Mouse (Mus musculus): ENCODE data around the gene Fhod1. TPM values are rescaled to one million over a fixed set of nuclear protein-coding genes. Genes with fewer than 3 reads are reported as not detected.

The Fhod1 gene
- total RNA-seq (2021) = 1 to 10 TPM; 6.1 to 7.2 TPM

DNA sequence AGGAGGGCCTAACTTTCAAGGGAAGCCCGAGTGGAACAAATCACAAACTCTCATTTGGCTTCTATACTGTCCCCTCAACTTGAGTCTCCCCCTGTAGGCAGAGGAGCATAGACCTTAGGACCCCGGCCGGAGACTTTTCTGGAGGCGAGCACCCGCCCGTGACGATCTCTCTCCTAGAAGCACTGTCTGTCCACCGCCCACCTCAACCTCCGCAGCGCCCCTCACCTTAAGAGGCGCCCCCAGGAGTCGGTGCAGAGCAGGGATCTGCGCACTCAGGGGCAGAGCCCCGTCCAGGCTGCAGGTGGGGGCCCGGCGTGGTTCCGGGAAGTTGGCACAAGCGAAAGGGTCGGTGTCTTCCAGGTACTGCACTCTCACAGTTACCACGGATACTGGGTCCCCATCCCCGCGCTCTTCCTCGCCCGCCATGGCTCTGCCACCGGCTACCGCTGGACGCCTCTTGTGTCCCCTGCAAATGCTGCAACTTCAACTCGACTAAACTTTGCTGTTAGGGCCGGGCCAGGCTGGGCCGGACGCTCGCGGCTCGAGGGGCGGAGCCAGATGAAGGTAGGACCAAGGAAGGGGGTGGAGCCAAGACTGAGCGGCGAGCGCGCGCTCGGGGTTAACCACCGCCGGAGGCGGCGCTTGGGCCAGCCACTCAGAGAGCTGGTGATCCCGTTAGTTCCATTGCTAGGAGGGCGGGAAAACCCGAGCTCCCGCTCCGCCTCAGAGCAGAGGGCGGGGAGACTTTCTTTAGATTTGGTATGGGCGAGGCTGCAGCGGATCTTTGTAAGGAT is at the start of gene Fhod1:
TSS of gene Fhod1 (minus strand) at position 526 of the 794 bp plus-strand sequence.
- intact Hi-C loops (cut with DNase I) = loop anchor here (5.0 kb wide), 1 partner anchor 50 kb away; the partner anchor contains the start of genes E2f4 and Exoc3l
- peak; percentile 89 for DNase-seq (ENCODE audit: low spot score)

DNA sequence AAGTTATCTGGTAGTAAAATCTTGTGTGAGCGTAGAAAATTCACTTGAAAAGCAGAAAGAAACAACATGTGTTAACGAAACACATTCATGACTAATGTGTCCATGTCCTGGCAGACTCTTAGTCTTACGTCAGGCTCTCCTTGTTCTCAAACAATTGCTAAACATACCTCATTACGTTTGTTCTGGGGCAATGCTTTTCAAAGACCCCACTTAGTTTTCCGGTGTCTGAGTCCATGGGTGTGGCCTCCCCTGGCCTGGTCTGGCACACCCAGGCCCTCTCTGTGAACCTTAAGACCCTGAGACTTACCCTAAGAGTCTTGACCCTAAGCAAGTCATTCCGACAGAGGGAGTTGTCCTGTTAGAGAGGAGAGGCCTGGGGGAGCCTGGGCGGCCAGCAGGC is 46.2 kb upstream of the Fhod1 start:
- intact Hi-C loops (cut with DNase I) = no loop called here

DNA sequence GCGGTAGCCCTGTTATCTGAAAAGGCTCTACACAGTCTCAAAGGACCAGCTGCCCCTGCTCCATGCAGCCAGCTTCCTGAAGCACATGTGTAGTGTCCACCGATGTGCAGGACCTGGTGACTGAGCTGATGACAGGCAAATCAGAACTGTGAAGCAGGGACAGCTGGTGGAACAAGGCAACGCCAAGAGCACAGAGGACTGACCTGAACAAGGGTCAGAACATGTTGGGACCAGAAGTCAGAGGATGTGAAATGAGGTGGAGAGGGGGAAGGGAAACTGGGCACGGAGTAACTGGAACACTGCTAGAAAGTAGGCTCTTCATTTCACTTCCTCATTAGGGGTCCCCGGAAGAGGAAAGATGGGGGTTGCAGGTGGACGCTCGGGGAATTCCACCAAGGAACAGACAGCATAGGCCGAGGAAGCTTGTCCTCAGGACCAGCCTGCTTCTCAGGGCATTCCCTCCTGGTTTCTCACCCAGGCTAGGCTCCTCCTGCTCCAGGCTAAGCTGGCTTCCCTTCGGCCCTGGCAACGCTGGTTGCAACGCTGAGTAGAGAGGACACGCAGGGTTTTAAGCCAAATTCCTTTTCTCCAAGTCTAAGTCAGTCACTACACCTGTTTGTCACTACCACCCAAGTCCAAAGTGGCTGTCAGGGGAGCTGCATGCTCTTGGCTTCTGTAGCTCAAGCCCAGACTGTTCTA is 45.5 kb upstream of the Fhod1 start:
- DNase-seq (ENCODE audit: low spot score) = no peak
- intact Hi-C loops (cut with DNase I) = no loop called here

More for the DNA sequence above, 46.2 kb upstream of the Fhod1 start:
- DNase-seq (ENCODE audit: low spot score) = no peak

DNA sequence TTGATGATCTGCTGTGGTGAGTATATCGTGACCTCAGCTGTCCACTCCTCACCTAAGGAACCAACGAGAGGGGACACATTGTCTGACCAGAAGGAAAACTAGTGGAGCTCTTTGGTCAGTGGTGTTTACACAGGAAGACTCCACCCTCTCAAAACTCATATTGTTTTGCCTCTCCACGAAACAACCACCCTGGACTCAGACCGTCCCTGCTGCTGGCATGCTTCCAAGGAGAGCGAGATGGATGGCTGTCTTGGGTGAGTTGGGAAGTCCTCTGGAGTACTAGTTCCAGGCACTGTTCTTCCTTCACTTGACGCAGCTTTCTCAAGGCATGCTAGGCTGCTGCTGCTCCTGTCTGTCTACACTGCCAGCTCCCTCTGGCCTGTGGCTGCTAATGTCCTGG is 41.3 kb upstream of the Fhod1 start:
- intact Hi-C loops (cut with DNase I) = no loop called here

DNA sequence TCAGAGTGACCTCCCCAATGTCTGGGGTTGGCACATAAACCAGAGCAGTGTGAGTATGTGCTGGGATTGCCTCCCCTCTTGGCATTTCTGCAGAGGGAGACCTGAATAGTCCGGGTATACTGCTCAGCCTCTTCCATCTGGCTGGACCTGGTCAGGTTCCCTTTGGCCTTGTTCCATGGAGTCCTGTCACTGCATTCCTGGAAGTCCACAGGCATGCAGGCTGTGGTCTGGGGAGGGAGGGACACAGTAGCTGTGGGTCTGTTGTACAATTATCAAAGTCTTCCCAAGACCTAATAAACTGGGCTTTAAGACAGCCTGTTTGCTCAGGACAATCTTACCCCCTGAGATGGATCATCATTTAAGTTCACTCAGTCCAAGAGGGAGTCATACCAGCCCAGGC is 39.4 kb upstream of the Fhod1 start:
- DNase-seq (ENCODE audit: low spot score) = no peak
- intact Hi-C loops (cut with DNase I) = no loop called here

More for the DNA sequence above, 41.3 kb upstream of the Fhod1 start:
- DNase-seq (ENCODE audit: low spot score) = no peak

DNA sequence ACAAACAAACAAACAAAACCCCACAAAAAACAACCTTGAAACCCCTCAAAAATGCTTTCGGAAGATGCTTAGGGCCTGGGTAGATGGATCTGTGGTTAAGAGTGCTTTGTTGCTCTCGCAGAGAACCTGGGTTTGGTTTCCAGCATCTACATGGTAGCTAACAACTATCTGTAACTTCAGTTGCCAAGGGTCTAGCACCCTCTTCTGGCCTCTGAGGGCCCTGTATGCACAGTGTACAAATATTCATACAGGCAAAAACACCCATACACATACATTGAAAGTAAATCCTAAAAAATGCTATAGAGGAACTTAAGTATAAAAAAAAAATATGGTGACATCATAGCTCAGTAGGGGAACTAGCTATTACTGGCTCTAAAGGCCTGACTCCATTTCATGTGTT is 36.3 kb upstream of the Fhod1 start:
- intact Hi-C loops (cut with DNase I) = no loop called here
- DNase-seq (ENCODE audit: low spot score) = no peak

DNA sequence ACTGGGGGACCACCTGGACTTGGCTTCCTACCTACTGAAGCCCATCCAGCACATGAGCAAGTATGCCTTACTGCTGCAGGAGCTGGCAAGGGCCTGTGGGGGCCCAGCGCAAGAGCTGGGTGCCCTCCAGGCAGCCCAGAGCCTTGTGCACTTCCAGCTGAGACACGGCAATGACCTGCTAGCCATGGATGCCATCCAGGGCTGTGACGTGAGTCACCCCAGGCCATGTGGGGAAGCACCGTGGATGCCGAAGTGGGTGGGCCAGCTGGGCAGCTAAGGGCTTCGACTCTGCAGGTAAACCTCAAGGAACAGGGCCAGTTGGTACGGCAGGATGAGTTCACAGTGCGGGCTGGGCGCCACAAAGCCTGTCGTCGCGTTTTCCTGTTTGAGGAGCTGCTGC is 32.6 kb upstream of the Fhod1 start:
- no peak for DNase-seq (ENCODE audit: low spot score)

DNA sequence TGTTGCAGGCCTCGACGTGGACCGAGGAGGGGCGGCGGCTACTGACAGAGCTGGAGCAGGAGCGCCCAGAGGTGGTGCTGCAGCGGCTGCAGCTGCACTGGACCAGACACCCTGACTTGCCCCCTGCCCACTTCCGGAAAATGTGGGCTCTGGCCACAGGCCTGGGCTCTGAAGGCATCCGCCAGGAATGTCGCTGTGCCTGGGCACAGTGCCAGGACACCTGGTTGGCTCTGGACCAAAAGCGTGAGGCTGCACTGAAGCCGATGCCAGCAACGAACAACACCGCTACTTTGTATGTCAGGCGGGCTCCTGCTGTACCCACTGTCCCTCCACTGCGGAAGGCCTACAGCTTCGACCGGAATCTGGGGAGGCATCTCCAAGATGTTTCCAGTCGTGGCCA is 30.9 kb upstream of the Fhod1 start:
- no peak for DNase-seq (ENCODE audit: low spot score)
- intact Hi-C loops (cut with DNase I) = no loop called here

More for the DNA sequence above, 32.6 kb upstream of the Fhod1 start:
- intact Hi-C loops (cut with DNase I) = no loop called here

DNA sequence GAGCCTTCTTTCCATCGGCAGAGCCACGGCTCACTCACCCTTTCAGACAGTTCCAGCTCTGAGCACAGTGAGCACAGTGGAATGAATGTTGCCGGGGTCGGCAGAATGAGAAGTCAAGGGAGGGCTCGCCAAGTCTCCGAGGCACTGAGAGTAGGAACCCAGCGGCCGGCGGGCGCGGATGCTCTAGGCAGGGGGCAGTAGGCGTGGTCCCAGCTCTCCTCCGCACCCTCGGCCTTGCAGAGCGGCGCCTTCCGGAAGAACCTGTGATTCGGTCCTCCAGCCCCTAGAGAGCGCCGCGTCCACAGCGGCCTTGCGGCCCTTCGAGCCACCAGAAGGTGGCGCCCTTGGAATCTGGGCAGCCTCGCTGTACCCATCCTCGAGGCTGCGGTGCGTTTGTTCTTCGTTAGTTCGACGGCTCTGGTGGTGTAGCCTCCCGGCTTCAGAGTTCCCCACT is 26.8 kb upstream of the Fhod1 start:
- DNase-seq (ENCODE audit: low spot score) = no peak
- intact Hi-C loops (cut with DNase I) = no loop called here

DNA sequence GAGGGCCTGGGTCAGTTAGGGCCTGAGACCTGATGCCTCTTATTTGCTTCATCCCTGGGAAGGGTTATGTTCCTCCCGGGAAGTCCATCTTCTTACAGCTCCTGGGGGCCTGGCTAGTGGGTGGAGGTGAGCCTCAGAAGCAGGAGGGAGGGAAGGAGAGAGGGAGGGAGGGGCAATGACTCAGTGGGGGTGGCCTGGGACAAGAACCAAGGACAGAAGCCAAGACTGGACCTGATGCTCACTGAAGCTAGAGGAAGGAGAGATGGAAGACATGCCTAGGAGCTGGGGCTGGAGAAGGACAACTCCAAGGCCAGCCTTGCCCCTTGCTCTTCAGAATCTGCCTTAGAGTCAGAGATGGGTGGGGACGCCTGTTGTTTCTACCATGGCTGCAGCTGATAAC is 25.3 kb upstream of the Fhod1 start, which contains the start of gene Plekhg4:
TSS of gene Plekhg4 (plus strand) at position 243 of the 400 bp plus-strand sequence.
- DNase-seq (ENCODE audit: low spot score) = no peak
- intact Hi-C loops (cut with DNase I) = no loop called here

DNA sequence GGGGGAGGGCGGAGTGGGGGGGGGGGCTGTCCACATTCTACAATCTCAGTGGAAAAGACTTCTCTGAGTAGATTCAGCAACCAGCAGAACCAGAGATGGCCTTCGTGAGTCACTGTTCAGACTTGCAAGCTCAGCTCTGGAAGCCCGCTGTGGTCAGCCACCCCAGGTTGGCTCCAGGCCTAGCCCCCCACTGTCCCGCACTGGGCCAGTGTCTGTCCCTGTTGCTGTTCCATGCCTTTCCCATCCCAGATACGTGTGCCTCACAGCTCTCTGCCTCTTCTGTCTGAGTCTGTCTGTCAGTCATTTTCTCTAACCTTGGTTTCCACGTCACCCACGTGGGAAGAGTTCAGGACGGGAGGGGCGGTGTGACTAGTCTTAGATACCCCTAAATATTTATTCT is 24.7 kb upstream of the Fhod1 start:
- intact Hi-C loops (cut with DNase I) = no loop called here
- no peak for DNase-seq (ENCODE audit: low spot score)

DNA sequence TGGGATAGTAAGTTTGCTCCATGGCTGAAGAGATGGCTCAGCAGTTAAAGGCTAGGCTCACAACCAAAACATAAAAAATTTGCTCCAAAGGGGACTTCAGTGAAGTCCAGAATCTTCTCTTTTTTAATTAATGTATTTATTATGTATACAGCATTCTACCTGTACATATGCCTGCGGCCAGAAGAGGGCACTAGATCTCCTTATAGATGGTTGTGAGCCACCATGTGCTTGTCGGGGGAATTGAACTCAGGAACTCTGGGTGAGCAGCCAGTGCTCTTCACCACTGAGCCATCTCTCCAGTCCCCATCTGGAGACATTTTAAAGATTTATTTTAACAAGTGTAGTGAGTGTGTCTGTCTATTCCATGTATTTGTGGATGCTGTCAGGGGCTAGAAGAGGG is 19.4 kb upstream of the Fhod1 start:
- intact Hi-C loops (cut with DNase I) = no loop called here

DNA sequence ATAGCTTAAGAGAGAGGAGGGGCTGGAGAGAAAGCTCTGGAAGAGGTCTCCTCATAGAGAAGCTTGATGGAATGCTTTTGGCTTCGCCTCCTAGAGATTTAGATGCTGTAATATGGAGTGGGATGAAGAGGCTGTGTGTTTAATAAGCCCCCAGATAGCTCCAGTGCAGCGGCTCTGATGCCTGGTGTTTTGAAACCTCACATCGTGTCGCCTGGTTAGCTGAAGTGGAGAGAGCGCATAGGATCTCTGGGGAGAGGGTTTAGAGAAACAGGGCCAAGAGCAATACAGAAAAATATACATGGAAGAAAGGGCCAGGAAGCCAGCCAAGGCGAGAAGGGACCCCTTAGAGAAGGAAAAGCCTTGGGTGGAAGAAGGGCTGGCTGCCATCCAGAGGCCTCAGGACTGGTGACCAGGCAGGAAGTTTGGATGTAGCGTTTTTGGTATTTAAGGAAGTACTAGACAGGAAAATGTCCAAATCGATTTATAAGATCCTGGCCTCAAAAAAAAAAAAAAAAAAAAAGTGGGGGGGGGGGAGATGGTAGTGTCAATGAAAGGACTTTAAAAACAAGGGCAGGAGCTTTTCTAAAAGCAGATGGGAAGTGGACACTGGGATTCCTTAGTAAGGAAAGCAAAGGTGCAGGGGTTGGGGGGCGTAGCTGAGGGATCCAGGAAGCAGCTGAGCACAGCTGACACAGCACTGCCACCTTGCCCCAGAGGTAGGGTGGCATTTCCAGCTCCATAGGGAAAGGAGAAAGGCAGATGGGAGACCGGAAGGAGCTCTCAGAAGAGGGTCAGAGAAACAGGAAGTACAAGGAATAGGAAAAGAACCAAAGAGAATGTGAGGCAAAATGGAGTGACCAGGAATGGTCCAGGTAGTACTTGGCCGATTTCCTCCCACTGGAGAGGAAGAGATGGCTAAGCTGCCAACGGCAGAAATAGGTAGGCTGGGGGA is 14.3 kb upstream of the Fhod1 start:
- intact Hi-C loops (cut with DNase I) = no loop called here
- DNase-seq (ENCODE audit: low spot score) = no peak

More for the DNA sequence above, 19.4 kb upstream of the Fhod1 start:
- DNase-seq (ENCODE audit: low spot score) = no peak

DNA sequence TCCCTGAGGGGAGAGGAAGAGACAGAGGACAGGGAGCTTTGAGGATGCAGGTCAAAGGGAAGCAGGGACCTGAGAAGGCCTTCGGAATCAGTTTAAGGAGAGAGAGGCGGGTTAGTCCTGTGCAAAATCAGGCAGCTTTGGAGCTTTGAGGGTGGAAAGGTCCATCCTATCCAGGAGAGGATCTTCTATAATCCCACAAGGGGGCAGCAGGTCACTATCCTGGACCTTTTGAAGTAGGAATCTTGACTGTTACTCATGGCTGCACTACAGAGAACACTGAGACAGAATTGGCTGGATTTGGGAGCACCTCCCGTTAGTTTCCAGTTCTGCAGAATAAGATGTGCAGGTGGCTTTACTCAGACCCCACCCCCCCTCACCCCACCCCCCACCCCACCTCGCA is 11.9 kb upstream of the Fhod1 start:
- intact Hi-C loops (cut with DNase I) = loop anchor here (2.0 kb wide), 2 partner anchors 37 to 117 kb away; no protein-coding TSS in a partner anchor
- no peak for DNase-seq (ENCODE audit: low spot score)

DNA sequence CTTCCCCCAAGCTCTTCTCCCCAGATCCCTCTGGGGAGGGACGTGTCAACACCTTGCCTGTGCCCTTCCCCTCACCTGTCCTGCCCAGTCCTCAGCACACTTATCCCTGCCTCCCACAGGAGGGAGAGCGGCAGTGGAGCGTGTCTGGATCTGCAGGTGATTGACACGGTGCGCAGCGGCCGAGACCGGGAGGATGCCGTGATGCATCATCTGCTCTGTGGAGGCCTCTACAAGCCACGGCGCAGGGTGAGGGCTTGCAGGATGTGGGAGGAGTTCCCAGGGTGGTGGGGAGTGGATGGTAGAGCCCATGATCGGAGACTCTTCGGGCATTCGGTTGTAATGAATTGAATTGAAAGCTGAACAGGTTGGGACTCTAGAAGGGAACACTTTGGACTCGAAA is 11.5 kb upstream of the Fhod1 start:
- intact Hi-C loops (cut with DNase I) = loop anchor here (2.0 kb wide), 2 partner anchors 38 to 118 kb away; no protein-coding TSS in a partner anchor
- no peak for DNase-seq (ENCODE audit: low spot score)

DNA sequence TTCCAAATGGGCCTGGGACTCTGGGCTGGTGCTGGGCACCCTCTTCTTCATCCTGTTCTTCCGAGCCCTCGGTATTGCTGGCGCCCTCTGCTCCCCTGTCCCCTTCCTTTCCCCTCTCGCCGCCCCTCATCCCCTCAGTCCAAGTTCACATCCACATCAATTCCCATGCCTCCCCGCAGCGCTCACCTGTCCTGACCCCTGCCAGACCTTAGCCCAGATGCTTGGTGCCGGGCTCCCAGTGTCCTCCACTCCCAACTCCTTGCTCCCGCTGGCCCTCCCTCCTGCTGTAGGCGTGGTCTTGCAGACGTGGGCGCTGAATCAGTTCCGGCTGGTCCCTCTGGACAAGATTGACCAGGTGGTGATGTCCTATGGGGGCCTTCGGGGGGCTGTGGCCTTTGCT is 8.9 kb upstream of the Fhod1 start:
- no peak for DNase-seq (ENCODE audit: low spot score)
- intact Hi-C loops (cut with DNase I) = no loop called here

DNA sequence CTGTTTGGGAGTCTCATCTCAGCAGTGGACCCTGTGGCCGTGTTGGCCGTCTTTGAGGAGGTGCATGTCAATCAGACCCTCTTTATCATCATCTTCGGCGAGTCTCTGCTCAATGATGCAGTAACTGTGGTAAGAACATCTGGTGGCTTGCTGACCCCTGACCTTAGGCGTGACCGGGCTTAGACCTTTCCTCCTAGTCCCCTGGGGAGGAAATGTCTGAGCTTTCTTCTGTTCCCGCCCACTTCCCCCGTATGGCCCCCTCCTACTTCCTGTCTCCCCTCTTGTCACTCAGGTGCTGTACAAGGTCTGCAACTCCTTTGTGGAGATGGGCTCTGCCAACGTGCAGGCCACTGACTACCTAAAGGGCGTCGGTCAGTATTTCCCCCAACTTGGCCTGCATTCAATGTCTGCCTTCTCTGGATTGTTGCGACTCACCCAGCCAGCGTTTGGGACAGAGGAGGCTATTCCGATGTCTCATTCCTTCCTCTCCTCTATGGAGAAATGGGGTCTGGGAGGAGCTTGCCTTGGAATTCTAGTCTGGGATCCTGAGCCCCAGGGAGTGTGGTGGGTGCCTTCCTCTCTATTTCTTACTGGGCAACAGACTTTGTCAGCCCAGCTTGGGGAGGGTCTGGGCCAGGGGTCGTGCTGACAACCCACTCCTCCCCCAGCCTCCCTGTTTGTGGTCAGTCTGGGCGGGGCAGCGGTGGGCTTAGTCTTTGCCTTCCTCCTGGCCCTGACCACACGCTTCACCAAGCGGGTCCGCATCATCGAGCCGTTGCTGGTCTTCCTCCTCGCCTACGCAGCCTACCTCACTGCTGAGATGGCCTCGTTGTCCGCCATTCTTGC is 7.6 kb upstream of the Fhod1 start:
- intact Hi-C loops (cut with DNase I) = no loop called here
- peak; percentile 43 for DNase-seq (ENCODE audit: low spot score)

DNA sequence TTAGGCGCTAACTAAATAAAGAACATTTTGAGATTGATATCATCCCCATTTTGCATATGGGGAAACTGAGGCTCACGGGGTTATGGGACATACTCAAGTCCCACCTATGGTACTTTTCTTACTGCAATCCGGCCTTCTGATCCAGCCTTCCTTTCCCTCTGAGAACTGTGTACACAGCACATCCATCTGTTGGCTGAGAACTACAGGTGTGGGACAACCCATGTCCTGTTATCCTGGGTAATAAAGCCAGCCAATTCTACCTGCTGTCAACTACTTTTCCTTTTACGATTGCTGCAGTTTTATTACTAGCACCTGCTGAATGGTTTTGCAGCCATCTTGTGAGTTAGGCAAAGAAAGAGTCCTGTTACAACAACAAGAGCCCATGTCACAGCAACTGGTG is 6.8 kb upstream of the Fhod1 start:
- intact Hi-C loops (cut with DNase I) = no loop called here
- DNase-seq (ENCODE audit: low spot score) = no peak

DNA sequence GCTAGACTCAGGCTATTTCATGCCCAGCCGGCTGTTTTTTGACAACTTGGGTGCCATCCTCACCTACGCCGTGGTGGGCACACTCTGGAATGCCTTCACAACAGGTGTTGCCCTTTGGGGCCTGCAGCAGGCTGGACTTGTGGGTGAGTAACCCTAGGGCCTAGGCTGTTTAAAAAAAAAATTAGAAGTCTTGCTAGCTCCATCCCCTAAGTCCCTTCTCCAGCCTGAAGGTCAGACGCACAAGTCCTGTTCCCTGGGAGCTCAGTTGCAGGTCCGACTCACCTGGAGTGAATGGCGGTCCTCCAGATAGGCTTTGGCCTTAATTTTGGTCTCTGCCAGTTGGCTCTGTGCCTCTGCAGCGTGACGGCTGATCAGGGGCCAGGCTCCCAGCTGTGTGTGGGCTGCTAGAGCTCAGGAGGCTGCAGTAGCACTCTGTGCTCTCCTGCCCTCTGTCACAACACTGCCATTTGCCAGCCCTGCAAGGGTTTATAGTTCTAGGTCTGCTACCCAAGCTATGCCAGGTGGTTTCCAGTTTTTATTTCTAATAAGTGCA is 5.9 kb upstream of the Fhod1 start:
- DNase-seq (ENCODE audit: low spot score) = no peak
- intact Hi-C loops (cut with DNase I) = no loop called here
